Mouse (Mus musculus): Measurements from ENCODE around the gene C1qb.

DNA sequence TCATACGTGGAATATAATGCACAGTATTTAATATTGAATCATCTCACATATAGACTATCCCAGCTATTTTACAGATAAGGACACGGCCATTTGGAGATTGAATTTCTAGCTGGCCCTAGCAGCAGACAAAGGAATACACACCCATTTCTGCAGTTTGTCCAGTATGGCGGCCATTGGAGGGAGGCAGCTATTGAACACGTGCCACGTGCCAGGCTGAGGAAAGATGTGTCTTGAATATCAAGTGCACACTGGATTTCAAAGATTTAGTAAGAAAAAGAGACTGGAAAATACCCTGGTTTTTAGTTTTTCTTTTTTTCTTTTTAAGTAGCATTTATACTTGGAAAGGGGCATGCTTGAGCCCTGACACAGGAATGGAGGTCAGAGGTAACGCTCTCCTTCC is 38.8 kb downstream of the C1qb start:
- no peak for TF ChIP-seq GATA1 (IDR thresholded peaks at IDR 0.05; ENCODE audit: low read length)
- TF ChIP-seq TAL1 (IDR thresholded peaks at IDR 0.05; ENCODE audit: low read length), result no peak
